Mouse (Mus musculus): ENCODE results near the gene Psmb4.
"Not testable (repeated sequence)": the region's sequence is repeated elsewhere in the genome, so short reads cannot be mapped to it uniquely, and the experiment has no call there.

The Psmb4 gene

DNA sequence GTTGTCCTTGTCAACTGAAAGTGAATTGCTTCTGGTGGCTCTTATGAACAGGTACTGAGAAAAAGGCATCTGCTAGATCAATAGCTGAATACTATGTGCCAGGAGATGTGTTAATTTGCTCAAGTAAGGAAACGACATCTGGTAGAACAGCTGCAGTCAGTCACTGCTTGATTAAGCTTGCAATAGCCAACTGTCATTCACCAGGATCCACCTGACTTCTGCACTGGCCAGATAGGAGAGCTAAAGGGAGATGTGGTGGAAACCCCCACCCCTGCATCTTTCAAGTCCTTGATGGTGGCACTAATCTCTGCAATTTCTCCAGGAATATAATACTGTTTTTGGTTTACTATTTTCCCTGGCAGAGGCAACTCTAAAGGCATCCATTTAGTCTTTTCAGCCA is 19.7 kb upstream of the Psmb4 start:
- DNase-seq (ENCODE audit: low read depth, low spot score), result peak; percentile 35

- DNase-seq (ENCODE audit: low read depth, low spot score), result not testable (repeated sequence)
Measured at GRCm38 (mm10) chr3:94904759-94905158, 18.0 kb upstream of the Psmb4 start.

GRCm38 (mm10) chr3:94902747-94903146 is 16.0 kb upstream of the Psmb4 start:
- DNase-seq (ENCODE audit: low read depth, low spot score), result peak; percentile 56

DNA sequence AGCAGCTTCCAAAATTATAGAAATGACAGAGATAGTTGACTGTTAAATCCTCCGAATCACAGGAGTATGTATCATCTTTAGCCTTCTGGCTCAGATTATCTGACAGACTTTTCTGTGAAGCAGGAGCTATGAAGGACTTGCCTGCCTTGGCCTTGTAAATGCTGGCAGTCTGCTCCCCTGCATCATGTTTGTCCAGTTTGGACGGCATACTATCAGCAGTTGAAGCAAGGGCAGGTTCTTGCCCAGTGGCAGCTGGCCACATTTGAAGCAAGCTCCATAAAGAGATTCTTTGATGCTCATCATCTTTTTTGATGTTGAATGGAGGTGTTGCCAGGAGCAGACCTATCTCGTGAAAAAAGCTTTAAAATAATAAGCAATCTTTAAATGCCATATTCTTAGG is 7.3 kb upstream of the Psmb4 start:
- DNase-seq (ENCODE audit: low read depth, low spot score), result no peak

GRCm38 (mm10) chr3:94888595-94888994 is 1.8 kb upstream of the Psmb4 start:
- peak; percentile 76 for DNase-seq (ENCODE audit: low read depth, low spot score)

DNA sequence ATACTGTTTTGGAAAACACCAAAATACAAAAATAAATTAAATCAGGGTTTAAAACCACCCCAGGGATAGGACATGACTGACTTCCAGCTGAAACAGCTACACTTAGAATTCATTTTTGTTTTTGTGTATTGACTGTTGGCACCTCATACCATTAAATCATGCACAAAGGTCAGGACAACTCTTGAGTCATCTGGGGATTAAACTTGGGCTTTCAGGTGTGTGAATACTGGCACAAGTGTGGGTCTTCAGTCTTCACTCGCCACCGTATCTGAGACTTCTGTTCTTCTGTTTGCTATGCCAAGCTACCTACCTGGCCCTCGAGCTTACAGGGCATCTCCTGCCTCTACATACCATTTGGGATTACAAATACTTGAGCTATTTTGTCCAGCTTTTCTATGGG is 4.2 kb downstream of the Psmb4 start:
- no peak for DNase-seq (ENCODE audit: low read depth, low spot score)

DNA sequence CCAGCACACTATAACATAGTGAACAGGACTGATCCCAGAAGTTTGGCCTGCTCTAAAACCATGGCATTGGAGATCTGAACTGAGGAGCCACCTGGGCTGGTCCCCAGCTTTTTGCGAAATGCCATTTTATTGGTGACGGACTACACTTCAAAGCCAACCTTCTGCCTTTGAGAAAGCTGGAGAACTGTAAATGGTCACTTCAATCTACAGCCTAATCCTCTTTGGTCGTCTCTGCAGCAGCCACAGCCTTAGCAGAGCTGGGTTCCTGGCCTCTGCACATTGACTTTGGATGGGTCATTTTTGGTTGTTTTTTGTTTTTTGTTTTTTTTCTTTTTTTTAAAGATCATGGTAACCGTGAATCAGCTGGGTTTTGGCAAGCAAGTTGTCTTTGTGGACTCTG is 4.9 kb downstream of the Psmb4 start:
- no peak for DNase-seq (ENCODE audit: low read depth, low spot score)

DNA sequence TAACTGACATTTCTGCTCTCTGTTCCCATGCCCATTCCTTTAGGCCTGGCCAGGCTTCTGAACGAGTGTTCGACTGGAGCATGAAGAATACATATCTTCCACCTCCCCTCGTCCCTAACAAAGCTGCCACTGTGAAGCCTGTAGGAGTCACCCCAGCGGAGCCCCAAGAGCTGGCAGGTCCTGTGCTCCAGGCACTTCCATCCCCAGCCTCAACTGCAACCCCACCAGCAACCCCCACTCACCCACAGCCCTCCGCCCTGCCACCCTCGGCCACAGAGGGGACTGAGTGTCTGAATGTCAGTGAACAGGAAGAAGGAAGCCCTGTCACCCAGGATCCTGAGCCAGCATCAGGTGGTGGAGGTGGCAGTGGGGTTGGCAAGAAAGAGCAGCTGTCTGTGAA is 8.1 kb downstream of the Psmb4 start:
- DNase-seq (ENCODE audit: low read depth, low spot score), result no peak

DNA sequence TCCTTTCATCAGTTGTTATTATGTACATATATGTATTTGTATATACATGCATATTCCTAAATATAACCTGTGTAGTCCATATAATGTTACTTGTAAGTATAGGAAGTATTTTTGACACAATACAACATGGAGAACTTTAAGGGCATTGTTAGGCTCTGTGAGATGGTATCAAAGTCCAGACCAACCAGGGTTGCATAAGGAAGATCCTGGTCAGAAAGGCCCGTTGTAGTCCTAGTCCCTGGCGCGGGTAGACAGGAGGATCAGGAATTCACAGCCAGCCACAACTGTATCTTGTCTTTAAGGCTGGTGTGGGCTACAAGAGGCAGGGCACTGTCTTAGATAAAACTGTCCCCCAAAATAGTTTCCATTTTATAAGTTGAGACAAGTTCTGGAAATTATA is 17.8 kb downstream of the Psmb4 start:
- no peak for DNase-seq (ENCODE audit: low read depth, low spot score)

DNA sequence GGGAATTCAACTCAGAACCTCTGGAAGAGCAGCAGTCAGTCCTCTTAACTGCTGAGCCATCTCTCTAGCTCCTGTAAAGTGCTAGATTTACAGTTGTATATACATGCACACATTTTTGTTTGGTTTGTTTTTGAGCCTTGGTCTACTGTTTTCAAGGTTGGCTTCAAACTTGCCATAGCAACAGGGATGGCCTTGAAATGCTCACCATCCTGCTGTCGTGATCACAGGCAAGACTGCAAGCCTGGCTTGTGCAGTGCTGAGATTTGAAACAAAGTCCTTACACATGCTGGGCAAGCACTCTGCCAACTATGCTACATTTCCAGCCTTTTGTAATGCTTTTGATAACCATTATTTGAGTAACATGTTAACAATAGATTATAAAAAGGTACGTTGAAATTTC is 27.3 kb downstream of the Psmb4 start:
- no peak for DNase-seq (ENCODE audit: low read depth, low spot score)

- no peak for DNase-seq (ENCODE audit: low read depth, low spot score)
Measured at GRCm38 (mm10) chr3:94852215-94852614, 34.5 kb downstream of the Psmb4 start.

DNA sequence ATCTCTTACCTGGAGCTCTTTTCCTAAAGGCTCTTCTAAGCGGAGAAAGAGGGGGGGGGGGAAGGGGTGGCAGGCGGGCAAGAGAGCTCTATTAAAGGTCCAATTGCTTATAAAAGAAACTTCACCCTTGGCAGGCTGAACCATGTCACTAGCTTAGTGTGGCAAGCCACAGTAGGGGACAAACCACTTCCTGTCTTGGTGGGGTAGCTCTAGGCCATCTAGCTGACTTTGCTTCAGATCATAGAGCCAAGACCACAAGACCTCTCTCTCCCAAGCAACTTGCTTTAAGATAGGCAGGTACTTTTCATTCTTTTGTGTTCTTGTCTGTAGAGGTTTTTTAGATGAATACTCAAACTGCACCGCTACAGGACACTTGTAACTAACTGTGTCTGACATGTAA is 35.0 kb downstream of the Psmb4 start:
- DNase-seq (ENCODE audit: low read depth, low spot score), result peak; percentile 48

- peak; percentile 74 for DNase-seq (ENCODE audit: low read depth, low spot score)
Measured at GRCm38 (mm10) chr3:94849338-94849737, 37.4 kb downstream of the Psmb4 start.

DNA sequence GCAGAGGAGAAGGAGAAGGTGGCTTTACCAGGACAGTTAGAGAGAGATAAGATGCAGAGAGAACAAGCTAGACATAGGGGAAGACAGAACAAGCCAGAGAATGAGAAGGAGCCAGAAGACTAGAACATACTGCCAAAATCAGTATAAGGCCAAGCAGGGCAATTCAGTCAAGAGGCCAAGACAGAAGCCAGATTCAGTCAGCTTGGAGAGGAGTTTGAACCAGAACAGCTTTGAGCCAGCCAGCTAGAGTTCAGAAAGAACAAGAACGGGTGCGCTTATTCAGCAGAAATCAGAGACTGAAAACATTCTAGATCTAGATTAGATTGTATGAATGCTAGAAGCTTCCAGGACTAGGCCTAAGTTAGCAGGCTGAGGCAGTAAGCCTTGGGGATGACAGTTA is 39.4 kb downstream of the Psmb4 start:
- DNase-seq (ENCODE audit: low read depth, low spot score), result no peak

- DNase-seq (ENCODE audit: low read depth, low spot score), result peak; percentile 22
Measured at GRCm38 (mm10) chr3:94839101-94839500, 47.7 kb downstream of the Psmb4 start.

- DNase-seq (ENCODE audit: low read depth, low spot score), result no peak
Measured at GRCm38 (mm10) chr3:94838631-94839030, 48.1 kb downstream of the Psmb4 start.

DNA sequence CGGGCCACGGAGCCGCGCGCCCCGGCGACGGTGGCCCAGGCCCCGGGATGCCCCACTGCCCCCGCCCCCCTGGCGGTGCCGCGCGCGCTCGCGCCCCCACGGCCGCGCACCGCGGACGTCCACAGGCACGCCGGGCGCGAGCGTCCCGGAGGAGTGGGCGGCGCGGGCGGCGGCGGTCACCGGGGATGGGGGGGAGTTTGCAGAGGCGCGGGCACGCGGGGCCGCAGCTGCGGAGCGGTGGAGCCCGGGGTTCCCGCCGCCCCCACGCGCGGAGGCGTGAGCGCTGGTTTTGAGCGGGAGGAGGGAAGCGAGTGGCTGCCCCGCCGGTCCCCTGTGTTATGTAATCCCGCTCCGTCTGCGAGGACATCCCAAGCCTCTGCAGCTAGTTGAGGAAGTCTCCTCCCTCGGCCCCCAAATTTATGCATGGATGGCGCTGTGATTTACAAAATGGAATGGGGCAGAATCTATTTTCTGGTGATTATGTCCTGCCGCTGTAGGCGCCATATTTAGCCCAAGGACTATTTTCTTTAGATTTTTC is 48.7 kb downstream of the Psmb4 start:
- peak; percentile 84 for DNase-seq (ENCODE audit: low read depth, low spot score)

- DNase-seq (ENCODE audit: low read depth, low spot score), result peak; percentile 97
Measured at GRCm38 (mm10) chr3:94837183-94837890, 49.4 kb downstream of the Psmb4 start, which contains the start of gene Pogz. Pogz (plus strand) TSS chr3:94837567.

DNA sequence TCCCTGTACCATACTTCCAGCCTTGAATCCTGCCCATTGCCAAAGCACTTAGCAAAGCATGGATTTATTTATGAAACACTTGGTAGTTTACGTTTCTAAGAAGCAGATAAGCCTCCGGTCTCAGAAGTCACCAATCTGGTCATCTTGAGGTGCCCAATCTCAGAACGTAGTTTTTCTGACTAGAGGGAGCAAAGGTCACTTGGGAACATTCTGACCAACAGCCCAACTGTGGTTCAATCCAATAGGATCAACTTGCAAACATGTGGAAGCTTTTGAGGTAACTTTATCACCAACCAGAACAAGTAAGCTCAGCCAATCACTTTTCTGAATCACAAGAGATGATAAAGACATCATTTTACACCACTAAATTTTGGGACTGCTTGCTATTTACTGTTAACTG is 51.4 kb downstream of the Psmb4 start:
- DNase-seq (ENCODE audit: low read depth, low spot score), result no peak
